Mouse (Mus musculus) brain, adult 2 months (tissue): Measurements from ENCODE around the gene Vmn2r107.

Experiments used
- DNase-seq: peaks from one replicate; pipeline ENCODE4 v3.0.0; 2011; ENCODE audit warnings: low read depth, low spot score

Vmn2r107 gene

GRCm38 (mm10) chr17:20344942-20345341 is at the start of gene Vmn2r107:
Gene Vmn2r107, plus strand, starts transcription at chr17:20345242.
- DNase-seq: no peak

GRCm38 (mm10) chr17:20305790-20306189 is 39.3 kb upstream of the Vmn2r107 start:
- no peak for DNase-seq

GRCm38 (mm10) chr17:20399105-20399504 is 54.1 kb downstream of the Vmn2r107 start:
- DNase-seq: no peak

- DNase-seq: no peak
These were observed 68.8 kb downstream of the Vmn2r107 start, which contains the start of gene Vmn1r224 for GRCm38 (mm10) chr17:20413846-20414245. Gene Vmn1r224, plus strand, starts transcription at chr17:20414146.
